Mouse (Mus musculus) frontal cortex, postnatal 36 days (tissue): Measurements from ENCODE around the gene Dync1h1.
"Not testable (repeated sequence)": the region's sequence is repeated elsewhere in the genome, so short reads cannot be mapped to it uniquely, and the experiment has no call there.

Experiments
- DNase-seq, 2 experiments: peaks; one replicate each; pipeline ENCODE4 v3.0.0; 2022; ENCODE audit warnings: low spot score in 2 of 2

The Dync1h1 gene

GRCm38 (mm10) chr12:110606676-110607075 lies 5.4 kb downstream of the Dync1h1 start:
- DNase-seq, result no peak

GRCm38 (mm10) chr12:110608460-110609152 lies 7.4 kb downstream of the Dync1h1 start:
- DNase-seq, result peak in 1 of 2 experiments; percentile 58

GRCm38 (mm10) chr12:110609153-110609497 lies 7.9 kb downstream of the Dync1h1 start:
- DNase-seq, result no peak

GRCm38 (mm10) chr12:110610713-110611112 lies 9.5 kb downstream of the Dync1h1 start:
- DNase-seq, result no peak

GRCm38 (mm10) chr12:110630056-110630455 lies 28.8 kb downstream of the Dync1h1 start:
- DNase-seq, result no peak

GRCm38 (mm10) chr12:110636293-110636692 lies 35.0 kb downstream of the Dync1h1 start:
- DNase-seq, result peak; percentile 21 to 32

GRCm38 (mm10) chr12:110637507-110638114 lies 36.4 kb downstream of the Dync1h1 start:
- no peak for DNase-seq

- peak; percentile 44 to 63 for DNase-seq
These were observed 49.0 kb downstream of the Dync1h1 start for GRCm38 (mm10) chr12:110650241-110650641.

GRCm38 (mm10) chr12:110651464-110651863 lies 50.2 kb downstream of the Dync1h1 start:
- no peak for DNase-seq

- no peak for DNase-seq
These were observed 60.5 kb downstream of the Dync1h1 start for GRCm38 (mm10) chr12:110661746-110662145.

GRCm38 (mm10) chr12:110667466-110668077 lies 66.3 kb downstream of the Dync1h1 start:
- DNase-seq, result no peak

GRCm38 (mm10) chr12:110674243-110674642 lies 73.0 kb downstream of the Dync1h1 start:
- DNase-seq, result no peak

- DNase-seq, result no peak
These were observed 79.9 kb downstream of the Dync1h1 start for GRCm38 (mm10) chr12:110681191-110681590.

GRCm38 (mm10) chr12:110681878-110682277 lies 80.6 kb downstream of the Dync1h1 start:
- DNase-seq, result no peak

- DNase-seq, result no peak
These were observed 81.5 kb downstream of the Dync1h1 start, which contains the start of gene 1700001K19Rik for GRCm38 (mm10) chr12:110682561-110683299. Gene 1700001K19Rik, minus strand, starts transcription at chr12:110682619.

- DNase-seq, result no peak
These were observed 82.3 kb downstream of the Dync1h1 start for GRCm38 (mm10) chr12:110683580-110683979.

GRCm38 (mm10) chr12:110687894-110688734 lies 86.9 kb downstream of the Dync1h1 start:
- peak; percentile 39 to 61 for DNase-seq

GRCm38 (mm10) chr12:110688921-110689320 lies 87.7 kb downstream of the Dync1h1 start:
- DNase-seq, result not testable (repeated sequence)

GRCm38 (mm10) chr12:110689919-110690643 lies 88.8 kb downstream of the Dync1h1 start:
- no peak for DNase-seq

GRCm38 (mm10) chr12:110693378-110693777 lies 92.1 kb downstream of the Dync1h1 start:
- DNase-seq, result not testable (repeated sequence)
